Mouse (Mus musculus) kidney, adult 9 months (tissue): ENCODE results near the gene Peli1.
"Not testable (repeated sequence)": the region's sequence is repeated elsewhere in the genome, so short reads cannot be mapped to it uniquely, and the experiment has no call there.

Experiments
- DNase-seq: peaks from one replicate; pipeline ENCODE4 v3.0.0; 2022

Gene Peli1

GRCm38 (mm10) chr11:21157595-21157994 lies 66.5 kb downstream of the Peli1 start:
- no peak for DNase-seq

- no peak for DNase-seq
Observed at GRCm38 (mm10) chr11:21162093-21162492, 71.0 kb downstream of the Peli1 start.

DNA sequence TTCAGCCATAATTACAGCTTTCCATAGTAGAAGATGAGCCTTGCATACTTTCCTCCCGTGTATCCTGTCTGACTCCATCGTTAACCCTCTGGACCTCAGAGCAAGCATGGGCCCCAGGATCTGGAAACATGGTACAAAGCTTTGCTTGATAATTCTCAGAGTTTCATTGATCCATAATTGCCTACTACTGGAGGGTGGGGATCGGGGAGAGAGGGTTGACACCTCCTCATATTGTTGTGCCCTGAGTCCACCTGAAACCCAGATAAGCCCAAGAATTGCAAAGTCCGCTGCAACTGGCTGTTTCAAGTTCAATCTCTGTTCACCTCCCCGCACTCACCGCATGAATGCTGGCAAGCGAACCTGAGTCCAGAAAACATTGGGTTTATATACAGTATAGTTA lies 72.1 kb downstream of the Peli1 start:
- no peak for DNase-seq

- no peak for DNase-seq
Observed at GRCm38 (mm10) chr11:21163673-21164072, 72.6 kb downstream of the Peli1 start.

DNA sequence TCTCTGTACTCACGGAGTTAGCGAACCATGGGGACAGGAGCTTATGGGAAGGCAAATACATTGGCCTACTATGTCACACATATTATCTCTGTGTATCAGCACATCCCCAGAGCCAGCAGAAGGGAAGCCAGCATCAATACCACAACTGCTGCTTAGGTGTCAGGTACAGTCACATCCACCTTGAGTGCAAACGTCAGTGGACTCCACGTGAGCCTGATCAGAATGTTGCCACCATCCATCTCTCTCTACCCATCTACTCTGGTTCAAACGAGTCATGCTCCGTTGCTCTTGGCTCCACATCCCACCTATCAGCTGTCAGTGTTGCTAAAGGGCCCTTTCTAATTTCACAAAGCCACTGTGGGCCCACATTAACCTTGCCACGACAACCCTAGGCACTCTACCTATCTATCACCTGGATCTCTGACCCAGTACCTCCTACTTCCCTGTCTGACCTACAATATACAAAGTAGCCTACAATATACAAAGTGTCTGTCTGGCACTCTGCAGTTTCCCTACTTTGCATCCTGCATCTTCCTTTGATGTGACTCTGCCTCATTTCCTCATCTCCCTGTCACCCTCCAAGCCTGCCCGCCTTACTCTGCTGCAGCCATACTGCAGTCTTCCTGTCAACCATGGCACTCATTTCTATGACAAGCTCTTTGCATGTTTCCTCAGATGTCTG lies 73.4 kb downstream of the Peli1 start:
- DNase-seq, result no peak

DNA sequence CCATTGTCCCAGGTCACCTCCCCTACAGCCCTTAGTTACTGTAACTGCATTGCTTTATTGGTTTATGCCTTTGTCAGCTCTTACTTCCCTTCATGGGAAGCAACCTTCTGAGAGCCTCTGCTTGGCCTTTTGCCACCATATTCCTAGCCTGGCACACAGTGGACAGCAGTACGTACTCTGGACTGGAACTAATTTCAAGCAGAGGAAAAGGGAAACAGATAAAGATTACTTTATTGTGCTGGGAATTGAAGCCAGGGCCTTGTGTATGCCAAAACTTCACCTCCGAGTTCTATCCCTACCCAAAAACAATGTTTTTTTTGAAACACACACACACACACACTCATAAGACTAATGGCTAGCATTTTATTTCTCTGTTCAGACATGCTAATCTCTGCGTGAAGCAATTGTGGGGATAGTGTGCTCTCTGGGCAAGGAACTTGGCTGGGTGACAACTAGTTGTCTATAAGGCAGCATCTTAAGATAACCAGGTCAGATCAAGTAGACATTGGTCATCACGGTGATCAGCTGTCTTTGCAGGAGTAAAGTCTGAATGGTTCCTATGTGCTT lies 74.0 kb downstream of the Peli1 start:
- peak; percentile 25 for DNase-seq

- DNase-seq, result no peak
Observed at GRCm38 (mm10) chr11:21166495-21167096, 75.5 kb downstream of the Peli1 start.

DNA sequence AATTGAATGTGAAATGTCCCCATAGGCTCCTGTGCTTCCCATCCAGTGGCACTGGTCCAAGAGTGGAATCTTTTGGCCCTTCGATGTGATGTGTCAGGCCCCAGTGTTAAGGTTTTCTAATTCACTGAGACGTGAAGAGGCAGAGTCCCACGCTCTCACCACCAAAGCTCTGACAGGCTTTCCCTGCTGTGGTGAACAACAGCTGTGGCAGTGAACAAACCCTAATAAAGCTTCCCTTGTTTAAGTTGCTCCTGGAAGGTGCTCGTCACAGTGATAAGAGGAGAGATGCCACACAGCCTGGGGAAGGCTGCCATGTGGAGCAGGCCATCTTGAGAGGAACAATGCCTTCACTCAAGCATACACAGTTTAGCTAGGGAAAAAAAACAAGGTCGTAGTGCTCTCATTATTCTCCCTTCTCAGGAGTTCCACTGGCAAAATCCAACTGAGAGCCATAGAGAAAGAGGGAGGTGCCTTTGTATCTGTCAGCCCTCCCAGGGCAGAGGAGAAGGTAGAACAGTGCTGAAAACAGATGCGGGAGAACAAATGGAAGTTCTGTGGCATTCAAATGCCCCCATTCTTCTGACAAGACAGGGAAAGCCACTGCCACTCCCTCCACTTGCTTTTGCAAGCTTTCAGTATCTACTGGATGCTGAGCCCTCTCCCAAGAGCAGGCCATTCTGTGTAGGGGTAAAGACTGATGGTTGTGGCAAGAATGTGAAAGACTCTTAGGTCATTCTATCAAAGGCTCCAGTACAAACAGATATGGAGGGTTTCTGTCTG lies 77.9 kb downstream of the Peli1 start:
- DNase-seq, result peak; percentile 21

GRCm38 (mm10) chr11:21169608-21169860 lies 78.4 kb downstream of the Peli1 start:
- DNase-seq, result not testable (repeated sequence)

DNA sequence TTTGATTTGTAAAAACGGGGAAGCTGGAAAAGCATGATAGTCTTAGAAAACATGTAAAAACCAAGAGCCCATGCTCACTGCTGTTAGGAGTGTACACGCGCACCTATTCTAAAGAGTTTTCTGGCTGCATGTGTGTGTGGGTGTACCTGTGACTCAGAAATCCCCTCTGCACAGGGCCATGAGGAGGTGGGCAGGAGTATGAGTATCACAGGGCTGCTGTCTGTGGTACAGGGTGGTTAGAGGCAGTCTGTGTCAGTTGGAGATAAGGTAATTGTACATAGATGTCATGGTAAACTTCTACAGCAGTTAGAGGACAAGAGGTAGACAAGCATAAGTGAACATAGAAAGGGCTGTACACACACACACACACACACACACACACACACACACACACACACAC lies 81.2 kb downstream of the Peli1 start:
- DNase-seq, result no peak

DNA sequence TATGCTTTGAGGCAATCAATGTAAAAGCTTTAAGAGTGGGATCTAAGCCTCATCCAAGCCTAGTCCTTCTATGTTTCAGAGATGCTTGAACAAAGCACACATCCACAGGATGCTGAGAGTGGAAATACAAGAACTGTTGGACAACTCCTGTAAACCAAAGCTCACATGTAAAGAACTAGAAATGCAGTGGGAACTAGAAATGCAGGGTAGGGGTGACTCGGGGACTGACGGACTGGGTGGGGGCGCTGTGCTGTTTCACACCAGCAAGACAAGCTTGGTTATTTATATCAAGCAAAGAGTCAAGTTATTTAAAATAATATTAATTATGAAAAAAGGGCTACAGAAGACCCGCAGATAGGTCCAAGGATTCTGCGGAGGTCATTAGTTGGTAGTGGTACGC lies 82.8 kb downstream of the Peli1 start:
- no peak for DNase-seq

GRCm38 (mm10) chr11:21174396-21174795 lies 83.3 kb downstream of the Peli1 start:
- DNase-seq, result peak; percentile 58

DNA sequence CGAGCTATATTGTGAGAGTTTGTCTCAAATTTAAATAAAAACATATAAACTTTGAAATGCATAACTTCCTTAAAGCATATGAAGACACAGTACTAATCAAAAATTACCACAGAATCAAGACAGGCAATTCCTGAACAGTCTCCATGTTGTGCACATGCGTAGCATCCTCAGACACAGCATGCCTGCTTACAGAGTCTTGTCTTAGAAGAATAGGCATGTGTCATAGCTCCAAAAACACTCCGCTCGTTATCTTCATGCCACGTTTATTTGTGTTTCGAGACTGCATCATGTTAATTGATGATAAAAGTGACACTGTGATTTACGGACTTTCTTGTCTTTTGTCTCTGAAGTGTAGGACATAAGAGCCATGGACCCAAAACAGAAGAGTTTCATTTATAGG lies 84.0 kb downstream of the Peli1 start:
- no peak for DNase-seq

- no peak for DNase-seq
Observed at GRCm38 (mm10) chr11:21176491-21176890, 85.4 kb downstream of the Peli1 start.

- DNase-seq, result peak; percentile 71
Observed at GRCm38 (mm10) chr11:21178343-21178742, 87.3 kb downstream of the Peli1 start.

DNA sequence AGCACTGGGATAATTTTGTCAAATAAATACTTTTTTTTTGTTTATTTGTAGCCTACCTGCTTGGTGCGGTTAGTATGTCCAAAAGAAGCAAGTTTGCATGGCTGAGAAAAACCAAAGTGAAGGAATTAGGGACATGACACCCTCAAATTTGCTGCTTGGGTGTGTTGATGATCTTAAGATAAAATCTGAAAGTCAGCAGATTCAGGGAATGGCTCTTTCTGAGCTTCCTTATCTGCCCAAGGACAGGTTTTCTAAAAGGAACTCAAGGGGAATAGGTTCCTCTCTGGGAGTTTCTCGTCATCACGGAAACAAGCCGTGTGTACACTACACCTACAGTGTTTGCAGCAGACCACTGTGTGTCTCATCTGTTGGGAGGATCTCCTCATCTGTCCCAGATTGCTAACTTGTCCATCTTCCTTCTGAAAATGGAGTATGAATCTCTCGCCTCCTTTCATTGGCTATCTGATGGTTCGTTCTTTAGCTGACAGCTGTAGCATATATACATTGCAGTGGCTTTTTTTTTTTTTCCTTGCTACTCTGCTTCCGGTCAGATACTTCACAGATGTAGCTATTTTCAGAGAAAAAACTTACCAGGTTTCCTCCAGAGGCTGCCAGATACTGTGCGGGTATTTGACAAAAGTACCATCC lies 88.0 kb downstream of the Peli1 start:
- no peak for DNase-seq

DNA sequence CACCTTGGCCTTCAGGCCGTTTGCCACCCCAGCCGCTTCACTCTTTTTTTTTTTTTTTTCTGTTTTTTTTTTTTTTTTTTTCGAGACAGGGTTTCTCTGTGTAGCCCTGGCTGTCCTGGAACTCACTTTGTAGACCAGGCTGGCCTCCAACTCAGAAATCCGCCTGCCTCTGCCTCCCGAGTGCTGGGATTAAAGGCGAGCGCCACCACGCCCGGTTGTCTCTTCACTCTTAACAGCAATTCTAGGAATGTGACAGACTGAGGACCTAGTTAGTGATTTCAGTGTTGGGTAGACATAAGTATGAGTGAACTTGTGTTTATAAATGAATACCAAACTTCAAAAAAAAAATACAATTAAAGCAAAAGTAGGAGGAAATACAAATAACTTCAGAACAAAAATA lies 88.8 kb downstream of the Peli1 start:
- not testable (repeated sequence) for DNase-seq

DNA sequence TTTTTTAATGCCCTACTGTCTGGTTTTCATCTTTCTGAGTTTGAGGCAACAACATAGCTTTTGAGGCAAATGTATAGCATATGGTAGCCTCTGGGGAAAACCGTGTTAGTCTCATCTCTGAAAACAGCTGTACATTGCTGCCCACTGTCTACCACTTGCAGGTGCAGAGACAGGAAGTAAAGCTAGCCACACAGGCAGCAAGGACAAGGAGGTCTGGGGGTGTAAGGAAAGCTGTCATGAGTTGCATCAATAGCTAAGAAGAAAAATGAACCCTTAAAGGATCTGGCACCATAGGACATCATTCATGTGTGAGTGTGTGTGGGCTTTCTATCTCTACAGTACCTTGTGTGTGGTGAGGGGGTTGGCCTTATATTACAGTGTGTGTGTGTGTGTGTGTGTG lies 89.6 kb downstream of the Peli1 start:
- no peak for DNase-seq

- DNase-seq, result no peak
Observed at GRCm38 (mm10) chr11:21181616-21182015, 90.5 kb downstream of the Peli1 start.

DNA sequence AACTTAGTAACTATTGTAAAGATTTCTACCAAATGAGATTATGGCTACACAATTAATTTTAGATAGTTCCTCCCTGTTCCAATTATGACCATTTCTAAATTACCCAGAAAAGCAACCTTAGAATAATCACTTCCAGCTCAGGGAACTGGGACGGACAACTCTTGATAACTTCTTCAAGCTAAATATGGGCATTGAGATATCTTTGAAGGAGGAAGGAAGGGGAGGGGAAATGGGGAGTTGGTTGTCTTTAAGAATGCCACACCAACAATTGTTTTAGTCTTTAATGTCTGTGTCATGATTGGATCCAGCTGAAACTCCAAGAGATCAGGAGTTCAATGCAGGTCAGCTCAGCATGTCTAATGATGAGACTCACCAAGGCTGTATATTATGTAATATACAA lies 91.6 kb downstream of the Peli1 start:
- DNase-seq, result no peak

GRCm38 (mm10) chr11:21191821-21192220 lies 100.7 kb downstream of the Peli1 start:
- not testable (repeated sequence) for DNase-seq

DNA sequence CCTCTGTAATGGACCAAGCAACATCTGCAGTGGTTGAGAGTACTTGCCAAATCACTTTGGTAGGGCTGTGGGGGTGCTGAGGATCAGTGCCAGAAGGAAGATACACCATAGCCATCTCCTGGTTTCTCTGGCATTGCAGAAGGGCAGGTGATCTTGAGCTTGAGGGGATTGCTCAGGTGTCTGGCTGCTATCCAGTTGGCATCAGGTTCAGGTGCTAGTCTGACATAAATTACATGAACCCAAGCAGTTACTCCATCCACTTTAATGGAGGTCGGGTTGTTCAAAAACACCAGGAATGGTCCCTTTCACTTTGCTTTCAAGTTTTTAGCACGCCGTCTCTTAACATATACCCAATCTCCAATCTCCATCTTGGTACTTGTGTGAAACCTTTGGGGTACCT lies 103.8 kb downstream of the Peli1 start:
- no peak for DNase-seq
